ENCODE assay signal across 11 mouse cellular contexts in genomic region chr3:105711741-105712140, GRCm38 (mm10). TPM values are rescaled to one million over a fixed set of nuclear protein-coding genes. Genes with fewer than 3 reads are reported as not detected.
DNase-seq lines count a peak whose midpoint lies in the region; ATAC-seq and TF ChIP-seq lines count a peak whose summit lies in the region.
"Had no signal": no experiment of that assay in that cellular context is flagged by ENCODE, and none has a peak within 500 bp of the region (broad histone marks: within the 10 kb centered on the region; RNA-seq: fewer than 3 reads in every experiment).

No protein-coding gene starts in this region.

- no peak overlapping the region for H3K4me3 ChIP-seq in heart, adult 2 months
- no peak overlapping the region for H3K4me3 ChIP-seq in heart, embryonic 10.5 days
- no peak overlapping the region for H3K4me3 ChIP-seq in neural tube, embryonic 13.5 days
- H3K4me3 ChIP-seq: limb, embryonic 15.5 days had no signal

- DNase-seq in heart, adult 2 months: peak; percentile 74 to 83
- DNase-seq in heart, embryonic 10.5 days (ENCODE audit: low spot score): no peak
- DNase-seq in neural tube, embryonic 10.5 days (ENCODE audit: extremely low spot score, low spot score): no peak
- DNase-seq in heart, postnatal 25 days (ENCODE audit: low spot score): peak; percentile 70
- no peak for DNase-seq in adrenal gland, postnatal 14 days
- DNase-seq in kidney, postnatal 25 days: no peak
- no peak for DNase-seq in layer of hippocampus, adult 11-12 months (ENCODE audit: low spot score)
- DNase-seq: kidney, postnatal 36 days had no signal

- no peak for TF ChIP-seq EP300 in heart, adult 2 months (IDR thresholded peaks at IDR 0.05; ENCODE audit: insufficient read depth, low read depth, low read length)

- peaks cover 4% of the 10 kb centered on the region; the same call in 1 of the 2 replicates for H3K79me2 ChIP-seq in heart, adult 2 months (replicated peaks; ENCODE audit: control insufficient read depth, insufficient read depth, low read length)

- H3K27ac ChIP-seq in heart, adult 2 months: peak overlapping the region; percentile 71
- H3K27ac ChIP-seq in heart, embryonic 10.5 days: no peak overlapping the region
- H3K27ac ChIP-seq in neural tube, embryonic 13.5 days (replicated peaks): peak overlapping the region; percentile 4; the same call in 1 of the 2 replicates
- H3K27ac ChIP-seq: limb, embryonic 15.5 days had no signal

- no peaks in the 10 kb centered on the region for H3K27me3 ChIP-seq in heart, adult 2 months (ENCODE audit: control insufficient read depth, insufficient read depth, low read length)
- peaks cover 8% of the 10 kb centered on the region for H3K27me3 ChIP-seq in heart, embryonic 10.5 days (ENCODE audit: insufficient read depth, poor library complexity, severe bottlenecking)
- peaks cover 9% of the 10 kb centered on the region for H3K27me3 ChIP-seq in neural tube, embryonic 13.5 days

- no peak for ATAC-seq in neural tube, embryonic 13.5 days (ENCODE audit: low read depth)

- WGBS in heart, adult 2 months: 25% methylated on average over 7 of the region's 7 CpGs
- WGBS in heart, embryonic 10.5 days: 65% methylated on average over 7 of the region's 7 CpGs
- WGBS in neural tube, embryonic 13.5 days: 63% methylated on average over 7 of the region's 7 CpGs

- TF ChIP-seq CTCF in heart, adult 2 months (IDR thresholded peaks at IDR 0.05): no peak

- intact Hi-C loops in heart, adult 2 months (cut with DNase I): no loop called here
- intact Hi-C loops in heart, postnatal 25 days (cut with DNase I): no loop called here

- no peak overlapping the region for H3K9ac ChIP-seq in heart, adult 2 months (ENCODE audit: low read depth, low read length)
- no peak overlapping the region for H3K9ac ChIP-seq in neural tube, embryonic 13.5 days
- H3K9ac ChIP-seq: limb, embryonic 15.5 days had no signal

- no peak overlapping the region for H3K4me2 ChIP-seq in neural tube, embryonic 13.5 days
- H3K4me2 ChIP-seq: limb, embryonic 15.5 days had no signal

- 0 out of 2 replicates have a peak, but pooled peaks have one; percentile 31 for TF ChIP-seq POLR2A in heart, adult 2 months (IDR thresholded peaks at IDR 0.05; ENCODE audit: insufficient read depth, low read depth, low read length)

- peaks cover 40% of the 10 kb centered on the region for H3K36me3 ChIP-seq in heart, adult 2 months (ENCODE audit: control insufficient read depth, insufficient read depth, low read length)
- peaks cover 3% of the 10 kb centered on the region; the same call in 1 of the 2 replicates for H3K36me3 ChIP-seq in heart, embryonic 10.5 days
- H3K36me3 ChIP-seq in neural tube, embryonic 13.5 days: no peaks in the 10 kb centered on the region
- H3K36me3 ChIP-seq: limb, embryonic 15.5 days had no signal

- peaks cover 25% of the 10 kb centered on the region for H3K4me1 ChIP-seq in heart, adult 2 months (ENCODE audit: control insufficient read depth, insufficient read depth, low read length)
- H3K4me1 ChIP-seq in heart, embryonic 10.5 days: peaks cover 58% of the 10 kb centered on the region
- peaks cover 51% of the 10 kb centered on the region for H3K4me1 ChIP-seq in neural tube, embryonic 13.5 days (replicated peaks)

- no peaks in the 10 kb centered on the region for H3K9me3 ChIP-seq in heart, embryonic 10.5 days
- no peaks in the 10 kb centered on the region for H3K9me3 ChIP-seq in neural tube, embryonic 13.5 days
- H3K9me3 ChIP-seq: limb, embryonic 15.5 days had no signal

RNA-seq across cellular contexts. Expression of gene Inka2, which starts 7.3 kb away (rescaled TPM):
- 10 to 100 TPM; 16.1 to 16.2 TPM for total RNA-seq in heart, adult 2 months (2021)
- 11.5 and 22.4 TPM in 2 replicates for polyA plus RNA-seq in heart, adult 2 months (2012; rRNA removed)
- polyA plus RNA-seq in heart, embryonic 10.5 days (2016; fragmentation: Nextera tagmentation; extraction: Ambion mirVana): 1.5 and 2.4 TPM in 2 replicates
- 4.0 and 4.8 TPM in 2 replicates for polyA plus RNA-seq in neural tube, embryonic 13.5 days (2015; fragmentation: Nextera tagmentation; extraction: Ambion mirVana)
- total RNA-seq in heart, postnatal 25 days (2021): 10 to 100 TPM; 18.8 to 25.7 TPM
- 4.8 and 5.1 TPM in 2 replicates for total RNA-seq in adrenal gland, postnatal 14 days (2021)
- total RNA-seq: monocyte, adult 5-6 weeks had no signal

RNA-seq across cellular contexts. Expression of gene Ddx20, which starts 24.4 kb away (rescaled TPM):
- total RNA-seq in heart, adult 2 months (2021): 10 to 100 TPM in 1 of 2 experiments, 1 to 10 TPM in 1; 9.2 to 12.3 TPM
- polyA plus RNA-seq in heart, adult 2 months (2012; rRNA removed): 4.1 and 6.5 TPM in 2 replicates
- 30.5 and 37.2 TPM in 2 replicates for polyA plus RNA-seq in heart, embryonic 10.5 days (2016; fragmentation: Nextera tagmentation; extraction: Ambion mirVana)
- 24.9 and 27.2 TPM in 2 replicates for polyA plus RNA-seq in neural tube, embryonic 13.5 days (2015; fragmentation: Nextera tagmentation; extraction: Ambion mirVana)
- total RNA-seq in heart, postnatal 25 days (2021): 10 to 100 TPM in 1 of 2 experiments, 1 to 10 TPM in 1; 9.0 to 10.2 TPM
- total RNA-seq in adrenal gland, postnatal 14 days (2021): 17.4 and 17.6 TPM in 2 replicates

Comparison
In these comparisons a context has a peak if more than half of its experiments do, and no peak if none do; other contexts are left out.
1. DNase-seq: peak in heart, adult 2 months (2 of 2) and heart, postnatal 25 days (single experiment); none in heart, embryonic 10.5 days (single experiment), neural tube, embryonic 10.5 days (single experiment), adrenal gland, postnatal 14 days (single experiment), kidney, postnatal 25 days (0 of 2) and layer of hippocampus, adult 11-12 months (single experiment).